Mouse (Mus musculus): ENCODE results near the gene Tie1. TPM values are rescaled to one million over a fixed set of nuclear protein-coding genes. Genes with fewer than 3 reads are reported as not detected.

The Tie1 gene
- polyA plus RNA-seq, 2 experiments, result 3.5 to 5.3 TPM

DNA sequence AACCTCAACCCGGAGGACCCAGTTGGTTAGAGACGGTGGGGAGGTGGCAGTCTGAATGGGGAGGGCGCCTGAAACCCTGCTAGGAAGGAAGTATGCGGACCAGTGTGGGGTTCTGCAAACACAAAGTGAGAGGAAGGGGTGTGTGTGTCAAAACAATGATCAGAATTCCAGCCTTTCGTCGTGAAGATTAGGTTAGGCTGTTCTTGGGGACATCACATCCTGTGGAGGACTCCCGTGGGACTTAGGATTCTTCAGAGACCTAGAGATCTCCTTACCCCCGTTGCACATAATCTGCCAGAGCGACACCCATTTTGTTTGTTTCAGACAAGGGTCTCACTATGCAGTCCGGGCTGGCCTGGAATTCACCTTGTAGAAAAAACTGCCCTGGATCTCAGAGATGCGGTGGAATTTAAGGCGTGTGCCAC lies 52.0 kb downstream of the Tie1 start:
- peak overlapping the region; percentile 89 for H3K4me2 ChIP-seq (ENCODE audit: low read depth)
- H3K9ac ChIP-seq (replicated peaks), result peak overlapping the region; percentile 76
- ATAC-seq (ENCODE audit: insufficient read depth), result peak; percentile 46; the same call in 1 of the 2 replicates
- DNase-seq (ENCODE audit: low read depth in 3 of 3, low spot score in 3 of 3), result no peak
- H3K4me3 ChIP-seq (ENCODE audit: insufficient read depth in 1 of 2, low read depth in 2 of 2, low read length in 2 of 2), result peak overlapping the region; percentile 77 to 82
- peaks cover 19 to 29% of the 10 kb centered on the region in 2 experiments for H3K4me1 ChIP-seq (replicated peaks; ENCODE audit: control insufficient read depth in 2 of 2, insufficient read depth in 2 of 2, low read length in 1 of 2)
- H3K9me3 ChIP-seq (ENCODE audit: control insufficient read depth, low read length), result no peaks in the 10 kb centered on the region
- peaks cover 33% of the 10 kb centered on the region for H3K36me3 ChIP-seq (replicated peaks; ENCODE audit: control insufficient read depth, insufficient read depth, low read depth)
- H3K27ac ChIP-seq, result peak overlapping the region; percentile 75
- H3K27me3 ChIP-seq (ENCODE audit: control insufficient read depth, insufficient read depth, low read length), result no peaks in the 10 kb centered on the region
- TF ChIP-seq EP300 (IDR thresholded peaks at IDR 0.05; ENCODE audit: low read depth) (no peak), CTCF (IDR thresholded peaks at IDR 0.05; ENCODE audit: low read depth) (no peak)
- WGBS (ENCODE audit: insufficient replicate concordance), result 10% methylated on average over 12 of the region's 12 CpGs

DNA sequence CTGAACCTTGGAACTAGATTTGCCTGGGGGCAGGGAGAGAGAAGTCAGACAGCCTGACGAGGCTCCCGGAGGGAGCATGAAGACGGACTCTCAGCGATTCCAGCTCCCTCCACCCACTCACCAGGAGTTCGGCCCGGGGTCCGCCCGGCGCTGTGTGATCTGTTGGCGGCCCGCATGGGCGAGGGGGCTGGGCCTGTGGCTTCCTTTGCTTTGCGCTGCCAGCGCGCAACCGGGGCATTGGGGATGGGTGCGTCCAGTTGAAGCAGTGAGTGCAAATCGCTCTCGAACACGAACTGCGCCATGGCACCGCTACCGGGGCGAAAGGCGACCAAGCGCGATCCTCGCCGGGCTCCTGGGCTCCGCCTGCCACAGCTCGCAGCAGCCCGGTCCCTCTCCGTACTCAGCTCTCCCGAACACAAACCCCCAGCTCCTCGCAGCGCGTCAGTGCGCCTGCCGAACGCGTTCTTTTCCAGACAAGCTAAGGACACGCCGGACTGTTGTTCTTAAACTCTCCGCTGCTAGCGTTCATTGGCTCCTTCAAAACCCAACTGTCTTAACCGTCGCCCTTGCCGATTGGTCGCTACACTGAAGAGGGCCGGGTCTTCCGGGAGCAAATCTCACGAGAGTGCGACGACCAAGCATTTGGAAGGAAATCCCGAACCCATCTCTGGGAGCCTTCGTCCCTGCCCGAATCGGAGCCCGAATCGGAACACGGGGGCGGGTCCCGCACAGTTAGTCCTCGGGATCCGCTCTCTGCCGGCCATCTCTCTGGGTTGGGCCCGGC lies 52.8 kb downstream of the Tie1 start, which contains the start of gene Cdc20:
TSS of gene Cdc20 (minus strand) at position 533 of the 784 bp plus-strand sequence.
- under 1% methylated on average over 67 of the region's 67 CpGs for WGBS (ENCODE audit: insufficient replicate concordance)
- peak; percentile 94 to 96 (median 95) for DNase-seq (ENCODE audit: low read depth in 3 of 3, low spot score in 3 of 3)
- TF ChIP-seq EP300 (IDR thresholded peaks at IDR 0.05; ENCODE audit: low read depth) (0 out of 2 replicates have a peak, but pooled peaks have one; percentile 45), CTCF (IDR thresholded peaks at IDR 0.05; ENCODE audit: low read depth) (no peak)
- Histone ChIP-seq H3K9ac (replicated peaks) (peak within 1 kb of the TSS; percentile 93), H3K4me2 (ENCODE audit: low read depth) (peak within 1 kb of the TSS; percentile 89), H3K9me3 (ENCODE audit: control insufficient read depth, low read length) (no peaks in the 10 kb centered on the region), H3K4me3 (ENCODE audit: insufficient read depth in 1 of 2, low read depth in 2 of 2, low read length in 2 of 2) (peak within 1 kb of the TSS; percentile 77 to 82), H3K36me3 (replicated peaks; ENCODE audit: control insufficient read depth, insufficient read depth, low read depth) (peaks cover 41% of the 10 kb centered on the region), H3K27ac (peak within 1 kb of the TSS; percentile 82), H3K27me3 (ENCODE audit: control insufficient read depth, insufficient read depth, low read length) (no peaks in the 10 kb centered on the region), H3K4me1 (replicated peaks; ENCODE audit: control insufficient read depth in 2 of 2, insufficient read depth in 2 of 2, low read length in 1 of 2) (peaks cover 19 to 29% of the 10 kb centered on the region in 2 experiments)
- peak; percentile 95 for ATAC-seq (ENCODE audit: insufficient read depth)

- H3K9me3 ChIP-seq (ENCODE audit: control insufficient read depth, low read length), result no peaks in the 10 kb centered on the region
- H3K27me3 ChIP-seq (ENCODE audit: control insufficient read depth, insufficient read depth, low read length), result no peaks in the 10 kb centered on the region
- no peak overlapping the region for H3K9ac ChIP-seq (replicated peaks)
- H3K4me3 ChIP-seq (ENCODE audit: insufficient read depth in 1 of 2, low read depth in 2 of 2, low read length in 2 of 2), result no peak overlapping the region
- H3K4me1 ChIP-seq (replicated peaks; ENCODE audit: control insufficient read depth in 2 of 2, insufficient read depth in 2 of 2, low read length in 1 of 2), result peaks cover 37 to 47% of the 10 kb centered on the region in 2 experiments
- no peak overlapping the region for H3K27ac ChIP-seq
- DNase-seq (ENCODE audit: low read depth in 3 of 3, low spot score in 3 of 3) (no peak), ATAC-seq (ENCODE audit: insufficient read depth) (no peak)
- no peak overlapping the region for H3K4me2 ChIP-seq (ENCODE audit: low read depth)
- 75% methylated on average over 8 of the region's 8 CpGs for WGBS (ENCODE audit: insufficient replicate concordance)
- TF ChIP-seq EP300 (IDR thresholded peaks at IDR 0.05; ENCODE audit: low read depth), result no peak
- TF ChIP-seq CTCF (IDR thresholded peaks at IDR 0.05; ENCODE audit: low read depth), result no peak
- peaks cover 63% of the 10 kb centered on the region for H3K36me3 ChIP-seq (replicated peaks; ENCODE audit: control insufficient read depth, insufficient read depth, low read depth)
Measured at GRCm38 (mm10) chr4:118432332-118432731, 57.5 kb downstream of the Tie1 start.

- peak overlapping the region; percentile 92 for H3K9ac ChIP-seq (replicated peaks)
- ATAC-seq (ENCODE audit: insufficient read depth) (no peak), DNase-seq (ENCODE audit: low read depth in 3 of 3, low spot score in 3 of 3) (no peak)
- peaks cover 48 to 50% of the 10 kb centered on the region in 2 experiments for H3K4me1 ChIP-seq (replicated peaks; ENCODE audit: control insufficient read depth in 2 of 2, insufficient read depth in 2 of 2, low read length in 1 of 2)
- peak overlapping the region; percentile 73 to 90 for H3K4me3 ChIP-seq (ENCODE audit: insufficient read depth in 1 of 2, low read depth in 2 of 2, low read length in 2 of 2)
- H3K36me3 ChIP-seq (replicated peaks; ENCODE audit: control insufficient read depth, insufficient read depth, low read depth), result peaks cover 45% of the 10 kb centered on the region
- no peaks in the 10 kb centered on the region for H3K9me3 ChIP-seq (ENCODE audit: control insufficient read depth, low read length)
- no peak for TF ChIP-seq EP300 (IDR thresholded peaks at IDR 0.05; ENCODE audit: low read depth)
- no peak for TF ChIP-seq CTCF (IDR thresholded peaks at IDR 0.05; ENCODE audit: low read depth)
- no peaks in the 10 kb centered on the region for H3K27me3 ChIP-seq (ENCODE audit: control insufficient read depth, insufficient read depth, low read length)
- peak overlapping the region; percentile 99 for H3K4me2 ChIP-seq (ENCODE audit: low read depth)
- 9% methylated on average over 7 of the region's 7 CpGs for WGBS (ENCODE audit: insufficient replicate concordance)
- H3K27ac ChIP-seq, result peak overlapping the region; percentile 85
Measured at GRCm38 (mm10) chr4:118429215-118429895, 60.5 kb downstream of the Tie1 start.
